Mouse (Mus musculus) lung, adult 2 months (tissue): ENCODE measurements around the gene Fnbp1.

ENCODE experiments used
- CTCF ChIP-seq: fragments of 200-500 bp; IDR thresholded peaks from 2 replicates; pipeline ENCODE4 v1.5.1; 2011; ENCODE audit warnings: mild to moderate bottlenecking, low read length, control low read depth; ENCODE audit not compliant: insufficient read depth
- POLR2A ChIP-seq: fragments of 200-500 bp; IDR thresholded peaks from 2 replicates; pipeline ENCODE4 v1.6.1; 2011; ENCODE audit warnings: low read depth, mild to moderate bottlenecking, control low read depth, low read length, borderline replicate concordance; ENCODE audit errors: extremely low read depth

DNA sequence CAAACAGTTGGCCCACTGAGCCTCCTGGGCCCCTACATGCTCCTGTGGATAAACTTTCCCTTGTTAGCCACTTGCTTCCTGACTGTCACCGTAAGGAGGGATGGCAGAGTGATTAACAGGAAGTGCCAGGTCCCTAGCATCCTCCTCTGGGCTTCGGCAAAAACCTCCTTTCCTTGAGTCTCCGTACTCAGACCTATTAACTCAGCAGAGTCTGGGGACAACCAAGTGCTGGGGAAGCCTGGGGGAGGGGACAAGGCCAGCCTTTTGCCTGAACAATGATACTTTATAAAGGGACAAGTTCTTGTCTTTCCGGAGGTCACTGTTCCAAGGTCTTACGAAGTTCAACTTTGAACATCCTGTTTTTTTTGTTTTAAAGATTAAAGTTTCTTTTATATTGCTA is 54.7 kb downstream of the Fnbp1 start:
- TF ChIP-seq CTCF, result no peak
- no peak for TF ChIP-seq POLR2A
